Mouse (Mus musculus) retina, adult 2 months (tissue): ENCODE data around the gene Pde4d.

ENCODE experiments used
- DNase-seq: peaks from one replicate; pipeline ENCODE4 v3.0.0-alpha.2; 2012; ENCODE audit warnings: low read depth, low spot score

Pde4d gene

DNA sequence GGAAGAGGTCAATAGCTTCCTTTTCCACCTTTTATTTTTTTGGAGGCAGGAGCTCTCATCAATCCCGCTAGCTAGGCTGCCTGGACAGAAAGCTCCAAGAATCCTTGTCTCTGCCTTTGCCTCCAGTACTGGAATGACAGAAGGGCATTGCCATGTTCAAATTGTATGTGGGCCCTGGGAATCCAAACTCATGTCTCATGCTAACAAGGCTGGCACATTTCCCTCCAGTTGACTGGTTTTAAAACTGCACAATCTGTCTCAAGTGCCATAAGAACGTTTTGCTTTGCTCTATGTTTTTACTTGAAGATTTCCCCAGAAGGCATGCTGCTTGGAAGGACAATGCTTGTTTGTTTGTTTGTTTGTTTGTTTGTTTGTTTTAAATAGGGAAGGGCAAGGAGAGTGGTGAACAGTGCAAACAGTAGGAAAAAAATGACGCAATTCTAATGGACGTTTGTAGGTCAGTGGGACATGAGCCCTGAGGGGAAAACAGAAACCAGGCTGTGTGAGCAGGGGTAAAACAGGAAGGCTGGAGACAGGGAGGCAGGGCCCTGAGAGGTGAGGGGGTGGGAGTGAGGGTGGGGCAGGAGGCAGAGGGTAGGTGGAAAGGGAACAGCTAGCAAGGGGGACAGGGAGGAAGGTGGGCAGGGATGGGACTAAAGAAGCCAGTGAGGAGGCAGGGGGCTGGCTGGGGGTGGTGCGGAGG, 784.3 kb downstream of the Pde4d start:
- DNase-seq = no peak

GRCm38 (mm10) chr13:109236047-109236446, 786.3 kb downstream of the Pde4d start:
- no peak for DNase-seq

GRCm38 (mm10) chr13:109238670-109239069, 788.9 kb downstream of the Pde4d start:
- DNase-seq = no peak

DNA sequence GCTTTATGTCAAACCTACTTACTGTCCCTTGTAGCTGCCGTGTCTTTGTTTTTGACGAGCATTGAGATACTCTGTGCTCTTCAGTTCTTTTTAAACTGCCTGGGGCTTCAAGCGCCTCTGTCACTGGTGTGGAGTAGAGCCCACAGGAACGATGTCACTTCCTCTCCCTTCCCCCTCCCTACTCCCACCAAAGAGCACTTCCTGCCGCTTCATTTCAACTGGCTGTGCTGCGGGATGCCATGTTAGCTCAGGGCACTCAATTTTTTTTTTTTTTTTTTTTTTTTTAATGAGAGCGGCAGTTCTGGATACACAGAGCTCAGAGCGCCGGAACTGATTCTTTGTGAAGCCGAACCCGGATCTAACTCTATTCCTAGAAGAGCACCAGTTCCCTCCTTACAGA, 789.5 kb downstream of the Pde4d start:
- DNase-seq = no peak

- no peak for DNase-seq
Measured at GRCm38 (mm10) chr13:109242456-109243050, 792.8 kb downstream of the Pde4d start.

DNA sequence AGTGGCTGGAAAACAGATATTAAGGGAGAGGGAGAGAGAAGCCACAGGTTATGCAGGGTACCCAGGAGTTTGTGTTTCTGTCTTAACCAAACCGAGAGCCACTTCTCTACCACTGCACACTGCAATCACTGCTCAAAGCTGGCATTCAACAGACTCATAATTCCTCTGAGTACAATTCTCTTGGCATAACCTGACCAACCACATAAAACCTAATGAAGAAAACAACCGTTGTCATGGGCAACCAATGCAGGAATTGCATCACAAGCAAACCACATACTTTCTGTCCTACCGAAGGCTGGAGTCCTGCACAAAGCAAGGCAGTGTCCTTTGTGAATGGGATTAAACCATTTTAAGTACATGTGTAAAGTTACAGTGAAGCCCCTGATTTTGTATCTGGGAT, 793.4 kb downstream of the Pde4d start:
- no peak for DNase-seq

- no peak for DNase-seq
Measured at GRCm38 (mm10) chr13:109247061-109247460, 797.3 kb downstream of the Pde4d start.

DNA sequence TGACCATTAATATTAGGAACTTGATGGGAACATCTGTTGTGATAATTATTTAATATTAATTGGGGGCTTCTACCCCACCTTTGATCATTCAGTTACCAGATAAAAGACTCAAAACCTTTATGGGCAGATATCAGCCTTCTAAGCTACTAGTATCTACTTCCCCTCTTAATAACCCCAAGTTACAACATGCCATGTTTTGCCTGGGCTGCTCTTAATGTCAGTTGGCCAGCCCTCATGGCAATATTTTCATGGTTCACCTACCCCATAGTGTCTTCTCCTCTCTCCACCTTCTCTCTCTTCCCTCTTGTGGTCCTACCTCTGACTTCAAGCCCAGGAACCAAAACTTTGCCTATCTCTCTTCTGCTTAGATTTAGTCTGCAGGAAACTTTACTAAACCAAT, 799.6 kb downstream of the Pde4d start:
- DNase-seq = no peak

DNA sequence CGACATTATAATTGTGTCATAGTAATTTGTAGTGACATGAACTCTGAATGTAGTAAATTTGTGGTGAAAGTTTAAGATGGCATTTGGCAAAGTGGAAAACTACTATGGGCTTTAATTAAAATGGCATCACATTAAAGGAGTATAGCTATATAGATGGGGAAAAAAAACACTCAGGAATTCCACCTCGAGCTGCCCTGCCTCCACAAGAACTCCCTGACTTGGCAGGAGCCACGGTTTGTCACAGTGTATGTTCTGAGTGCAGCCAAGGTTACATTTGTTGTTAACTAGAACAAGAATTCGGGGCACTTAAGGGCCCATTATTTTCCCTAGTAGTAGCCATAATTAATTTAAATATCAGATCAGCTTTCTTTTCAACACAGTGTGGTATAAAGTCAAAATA, 805.9 kb downstream of the Pde4d start:
- DNase-seq = no peak

DNA sequence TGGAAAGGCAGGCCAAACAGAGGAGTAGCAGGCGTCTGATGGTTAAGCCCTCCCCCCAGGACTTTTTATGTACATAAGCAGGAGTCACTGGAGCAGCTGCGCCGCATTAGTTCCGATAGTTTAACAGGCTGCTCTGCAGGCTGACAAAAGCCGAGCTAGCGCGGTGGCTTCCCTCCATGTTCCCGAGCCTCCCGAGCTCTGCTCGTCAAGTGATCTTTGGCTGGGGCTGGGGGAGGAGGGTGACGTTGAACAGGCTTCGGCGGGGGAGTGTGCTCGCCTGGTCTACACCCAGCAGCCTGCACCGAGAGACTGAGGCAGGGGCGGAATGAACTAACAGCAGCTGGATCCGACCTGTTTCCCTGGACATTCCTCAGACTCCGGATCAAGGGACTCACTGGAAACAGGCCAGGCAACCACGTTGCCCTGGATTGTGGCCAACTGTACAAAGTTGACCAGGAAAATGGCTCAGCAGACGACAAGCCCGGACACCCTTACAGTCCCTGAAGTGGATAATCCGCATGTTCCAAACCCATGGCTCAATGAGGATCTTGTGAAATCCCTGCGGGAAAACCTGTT, 810.6 kb downstream of the Pde4d start:
- no peak for DNase-seq

GRCm38 (mm10) chr13:109260796-109261516, 811.2 kb downstream of the Pde4d start:
- DNase-seq = no peak

DNA sequence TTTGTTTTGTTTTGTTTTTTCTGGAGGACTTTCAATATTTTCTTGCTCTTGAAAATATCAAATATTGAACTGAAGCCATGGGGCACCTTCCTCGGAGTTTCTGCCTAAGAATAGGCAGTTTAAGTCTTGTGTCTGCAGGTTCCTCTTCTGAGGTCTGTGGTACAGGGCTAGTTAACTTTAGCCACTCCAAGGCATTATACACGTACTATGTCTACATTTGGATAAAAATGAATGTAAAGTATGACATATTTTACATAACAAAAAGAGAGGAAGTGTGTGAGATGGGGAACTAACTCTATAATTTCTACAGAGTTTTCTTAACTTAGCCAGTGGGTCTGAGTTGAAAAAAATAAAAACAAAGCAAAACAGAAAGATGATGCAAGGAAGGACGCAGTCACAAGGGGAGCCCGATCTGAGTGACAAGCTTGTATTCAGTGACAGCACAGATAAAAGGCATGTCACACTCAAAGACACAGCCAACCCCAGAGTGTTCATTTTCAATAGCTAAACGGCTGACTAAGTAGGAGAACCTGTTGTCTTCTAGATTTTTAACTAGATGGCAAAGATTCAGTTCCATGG, 812.0 kb downstream of the Pde4d start:
- no peak for DNase-seq

- DNase-seq = no peak
Measured at GRCm38 (mm10) chr13:109262501-109262900, 812.8 kb downstream of the Pde4d start.

GRCm38 (mm10) chr13:109263833-109264232, 814.1 kb downstream of the Pde4d start:
- no peak for DNase-seq

DNA sequence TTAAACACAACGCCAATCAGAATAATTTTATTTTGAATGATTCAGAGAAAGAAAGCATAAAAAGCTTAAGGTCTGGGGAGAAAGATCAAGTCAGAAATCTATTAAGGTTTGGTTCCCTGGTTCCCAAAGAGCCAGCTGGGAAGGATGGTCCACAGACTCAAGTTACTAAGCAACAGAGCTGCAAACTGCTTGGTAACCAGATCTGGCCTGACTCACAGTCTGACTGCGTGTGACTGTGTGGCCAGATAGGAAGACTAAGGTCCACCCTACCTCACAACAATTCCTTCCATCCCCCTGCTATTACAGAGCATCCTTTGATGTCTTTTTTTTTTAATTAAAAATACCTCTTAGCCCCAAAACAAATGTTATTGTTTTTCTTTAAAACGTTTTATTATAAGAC, 818.5 kb downstream of the Pde4d start:
- DNase-seq = no peak

DNA sequence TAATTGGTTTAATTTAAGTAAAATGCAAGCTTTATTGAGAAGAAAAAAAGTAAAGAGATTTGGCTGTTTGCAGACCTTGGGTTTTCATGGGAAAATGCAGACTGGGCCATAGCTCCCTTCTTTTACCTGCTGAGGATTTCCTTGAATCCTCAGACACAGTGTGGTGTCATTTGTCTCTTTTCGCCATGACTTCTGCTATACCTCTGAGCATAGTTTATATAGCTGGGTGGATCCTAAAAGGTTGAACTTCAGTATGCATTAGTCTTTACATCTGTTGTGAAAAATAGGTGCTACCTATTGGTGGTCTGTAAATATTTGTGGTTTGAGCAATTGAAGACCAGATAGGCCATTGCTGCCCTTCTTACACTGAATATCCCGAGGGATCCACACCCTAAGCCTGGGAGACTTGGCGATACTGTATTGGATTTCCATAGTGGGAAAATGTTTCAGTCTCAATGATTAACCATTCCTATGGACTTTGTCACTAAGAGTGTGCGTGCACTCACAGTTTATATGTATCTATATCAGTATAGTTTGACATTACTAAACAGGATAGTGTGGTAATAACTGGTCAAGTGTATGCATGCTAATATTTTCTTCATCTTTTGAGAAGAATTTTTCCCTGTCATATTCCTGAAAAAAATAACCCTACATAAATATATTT, 819.0 kb downstream of the Pde4d start:
- DNase-seq = no peak

DNA sequence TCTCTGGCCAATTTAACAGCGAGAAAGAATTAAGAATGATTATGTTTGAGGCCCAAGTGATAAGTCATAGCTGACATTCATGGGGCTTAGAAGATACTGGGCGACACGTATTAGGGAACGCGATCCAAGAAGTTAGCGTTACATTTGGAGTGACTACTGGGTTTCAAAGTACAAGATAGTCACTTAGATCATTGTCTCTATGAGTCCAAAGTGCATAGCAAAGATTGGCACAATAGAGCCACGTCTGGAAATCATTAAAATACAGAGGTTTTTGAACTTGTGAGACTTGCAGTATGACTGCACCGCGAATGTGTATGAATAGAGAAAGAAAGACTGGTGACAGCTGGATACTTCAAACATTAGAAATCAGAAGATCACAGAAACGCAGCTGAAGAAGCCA, 825.1 kb downstream of the Pde4d start:
- DNase-seq = no peak

GRCm38 (mm10) chr13:109277792-109278191, 828.0 kb downstream of the Pde4d start:
- no peak for DNase-seq

DNA sequence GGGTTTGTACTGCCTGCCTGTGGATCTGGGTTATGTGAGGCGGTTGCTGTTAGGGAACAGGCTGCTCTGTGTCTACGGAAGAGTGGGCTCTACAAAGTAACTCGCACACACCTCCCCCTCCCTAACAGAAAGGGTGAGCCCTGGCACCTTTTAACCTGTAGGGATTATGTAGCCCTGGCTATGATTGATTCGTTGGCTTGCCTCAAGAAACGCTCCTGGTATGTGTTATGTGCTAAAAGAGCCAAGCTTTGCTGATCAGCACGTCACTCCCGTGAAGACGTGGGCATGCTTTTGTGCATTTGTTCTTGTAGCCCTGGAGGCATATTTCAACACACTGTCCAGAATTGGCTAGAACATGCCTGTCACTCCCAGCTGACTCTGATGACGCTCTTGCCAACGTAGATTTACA, 828.8 kb downstream of the Pde4d start:
- DNase-seq = no peak

DNA sequence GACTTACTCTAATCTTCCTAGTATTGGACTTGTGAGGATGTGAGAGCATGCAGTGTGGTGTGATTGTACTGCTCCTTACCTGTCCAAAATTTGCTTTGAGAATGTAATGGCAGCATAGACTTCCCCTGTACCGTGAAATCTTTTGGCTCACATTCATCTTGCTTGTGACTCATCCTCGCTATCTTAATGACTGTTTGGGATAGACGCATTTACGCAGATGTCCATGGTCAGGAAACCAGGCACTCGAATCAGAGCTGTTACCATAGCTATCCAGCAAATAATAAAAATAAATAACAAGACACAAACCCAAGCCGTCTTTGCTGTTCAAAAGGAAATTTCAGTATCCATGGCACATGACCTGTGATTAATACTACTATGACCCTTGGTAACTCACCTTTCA, 829.5 kb downstream of the Pde4d start:
- no peak for DNase-seq

DNA sequence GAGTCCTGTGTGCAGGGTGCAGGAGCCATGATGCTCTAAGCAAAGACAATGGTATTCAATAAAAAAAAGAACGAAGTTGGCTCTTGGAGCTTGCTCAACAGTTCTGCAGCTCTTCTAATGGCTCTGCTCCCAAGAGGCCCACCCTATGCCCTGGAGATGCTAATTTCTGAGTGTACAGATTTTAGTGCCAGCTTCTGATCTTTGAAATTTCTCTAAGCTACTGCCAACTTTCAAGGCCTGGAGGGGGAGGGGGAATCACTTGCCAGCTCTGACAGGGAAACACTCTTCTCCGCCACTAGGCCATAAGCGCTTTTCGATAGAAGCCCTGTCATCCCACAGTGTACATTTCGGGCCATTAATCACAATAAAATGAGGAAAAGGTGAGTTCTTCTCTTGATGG, 830.7 kb downstream of the Pde4d start:
- DNase-seq = no peak

DNA sequence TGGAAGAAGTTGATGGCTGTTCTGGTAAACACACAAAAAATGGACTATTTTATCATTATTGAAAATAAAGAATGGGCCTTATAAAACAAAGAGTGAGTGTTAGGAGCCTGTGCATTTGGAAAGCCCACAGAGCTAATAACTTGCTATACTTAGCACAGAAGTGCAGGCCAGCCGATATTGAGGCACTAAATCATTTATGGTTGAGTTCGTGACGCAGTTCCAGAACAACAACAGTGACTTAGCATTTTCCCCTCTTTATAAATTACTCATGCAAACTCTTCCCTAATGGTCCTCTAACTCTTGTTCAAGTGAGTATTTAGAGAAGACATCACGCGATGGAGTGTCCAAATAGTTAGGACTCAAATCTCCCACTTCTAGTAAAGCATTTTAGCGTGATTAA, 837.7 kb downstream of the Pde4d start:
- no peak for DNase-seq
